ENCODE assay signal across 14 mouse cellular contexts in the genomic region with DNA sequence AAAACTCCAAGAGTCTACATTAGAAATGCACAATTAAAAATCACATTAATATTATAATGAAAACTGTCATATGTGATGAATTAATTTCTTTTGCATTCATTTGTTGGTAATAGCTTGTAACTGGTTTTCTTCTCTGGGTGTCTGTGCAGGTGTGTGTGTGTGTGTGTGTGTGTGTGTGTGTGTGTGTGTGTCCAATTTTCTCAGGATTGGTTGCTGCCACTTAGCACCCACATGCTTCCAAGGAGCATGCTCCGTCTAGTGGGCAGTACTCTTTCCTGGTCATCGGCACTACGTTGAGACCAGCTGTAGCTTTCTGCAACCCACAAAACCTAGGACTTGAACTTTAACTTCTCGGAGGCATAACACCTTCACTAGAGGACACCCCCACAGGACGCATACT. TPM values are rescaled to one million over a fixed set of nuclear protein-coding genes. Genes with fewer than 3 reads are reported as not detected.
DNase-seq lines count a peak whose midpoint lies in the region; ATAC-seq lines count a peak whose summit lies in the region.
"Had no signal": no experiment of that assay in that cellular context is flagged by ENCODE, and none has a peak within 500 bp of the region (broad histone marks: within the 10 kb centered on the region; RNA-seq: fewer than 3 reads in every experiment).

No protein-coding gene starts in this region.

- no peaks in the 10 kb centered on the region for H3K27me3 ChIP-seq in forebrain, embryonic 15.5 days
- H3K27me3 ChIP-seq in forebrain, embryonic 12.5 days, result no peaks in the 10 kb centered on the region
- no peaks in the 10 kb centered on the region for H3K27me3 ChIP-seq in intestine, embryonic 14.5 days (replicated peaks; ENCODE audit: control insufficient read depth, insufficient read depth, low read length)
- no peaks in the 10 kb centered on the region for H3K27me3 ChIP-seq in intestine, embryonic 16.5 days (replicated peaks; ENCODE audit: control insufficient read depth, insufficient read depth, low read length)
- no peaks in the 10 kb centered on the region for H3K27me3 ChIP-seq in midbrain, embryonic 13.5 days
- H3K27me3 ChIP-seq: heart, embryonic 13.5 days; Patski; stomach, embryonic 15.5 days had no signal

- H3K4me3 ChIP-seq in forebrain, embryonic 15.5 days, result no peak overlapping the region
- no peak overlapping the region for H3K4me3 ChIP-seq in forebrain, embryonic 12.5 days (replicated peaks)
- no peak overlapping the region for H3K4me3 ChIP-seq in intestine, embryonic 14.5 days (ENCODE audit: low read depth, low read length)
- no peak overlapping the region for H3K4me3 ChIP-seq in intestine, embryonic 16.5 days (ENCODE audit: low read length)
- no peak overlapping the region for H3K4me3 ChIP-seq in midbrain, embryonic 13.5 days (replicated peaks)
- H3K4me3 ChIP-seq: heart, adult 2 months; heart, embryonic 13.5 days; limb, embryonic 10.5 days; stomach, embryonic 15.5 days had no signal

- H3K9me3 ChIP-seq in forebrain, embryonic 15.5 days, result no peaks in the 10 kb centered on the region
- H3K9me3 ChIP-seq in forebrain, embryonic 12.5 days, result no peaks in the 10 kb centered on the region
- no peaks in the 10 kb centered on the region for H3K9me3 ChIP-seq in intestine, embryonic 14.5 days (ENCODE audit: control insufficient read depth, low read length)
- H3K9me3 ChIP-seq in intestine, embryonic 16.5 days (ENCODE audit: control insufficient read depth, low read length), result no peaks in the 10 kb centered on the region
- H3K9me3 ChIP-seq in midbrain, embryonic 13.5 days, result no peaks in the 10 kb centered on the region
- H3K9me3 ChIP-seq: heart, embryonic 13.5 days; limb, embryonic 10.5 days; stomach, embryonic 15.5 days had no signal

- DNase-seq in intestine, embryonic 14.5 days (ENCODE audit: low spot score), result no peak
- DNase-seq in CD4-positive, CD25-positive, alpha-beta regulatory T cell, adult 2 months (ENCODE audit: low read depth, low spot score), result peak; percentile 4
- DNase-seq in frontal cortex, postnatal 10 days (ENCODE audit: low spot score in 2 of 2), result no peak
- DNase-seq in testis, postnatal 10 days (ENCODE audit: low spot score), result no peak

- no peak overlapping the region for H3K4me2 ChIP-seq in forebrain, embryonic 15.5 days (replicated peaks)
- H3K4me2 ChIP-seq in forebrain, embryonic 12.5 days, result no peak overlapping the region
- no peak overlapping the region for H3K4me2 ChIP-seq in intestine, embryonic 14.5 days (ENCODE audit: low read length)
- no peak overlapping the region for H3K4me2 ChIP-seq in intestine, embryonic 16.5 days (ENCODE audit: low read depth, low read length)
- H3K4me2 ChIP-seq in midbrain, embryonic 13.5 days (replicated peaks), result no peak overlapping the region
- H3K4me2 ChIP-seq: heart, embryonic 13.5 days; stomach, embryonic 15.5 days had no signal

- peak; percentile 46; the same call in 1 of the 2 replicates for ATAC-seq in forebrain, embryonic 15.5 days (replicated peaks)
- ATAC-seq in forebrain, embryonic 12.5 days (ENCODE audit: low FRiP score), result no peak
- 0 out of 2 replicates have a peak, but pooled peaks have one; percentile 59 for ATAC-seq in intestine, embryonic 14.5 days (replicated peaks; ENCODE audit: low FRiP score, low TSS enrichment, low read depth)
- no peak for ATAC-seq in intestine, embryonic 16.5 days
- ATAC-seq in midbrain, embryonic 13.5 days, result 0 out of 2 replicates have a peak, but pooled peaks have one; percentile 62
- ATAC-seq: Patski had no signal

- peaks cover 59% of the 10 kb centered on the region for H3K36me3 ChIP-seq in forebrain, embryonic 15.5 days
- H3K36me3 ChIP-seq in forebrain, embryonic 12.5 days (replicated peaks), result peaks cover 80% of the 10 kb centered on the region
- H3K36me3 ChIP-seq in intestine, embryonic 14.5 days (ENCODE audit: control insufficient read depth, insufficient read depth, low read length), result peaks cover 78% of the 10 kb centered on the region
- H3K36me3 ChIP-seq in intestine, embryonic 16.5 days (ENCODE audit: control insufficient read depth, insufficient read depth, low read length), result peaks cover 26% of the 10 kb centered on the region
- H3K36me3 ChIP-seq in midbrain, embryonic 13.5 days, result peaks cover 76% of the 10 kb centered on the region

- no peak overlapping the region for H3K27ac ChIP-seq in forebrain, embryonic 15.5 days (replicated peaks)
- H3K27ac ChIP-seq in forebrain, embryonic 12.5 days, result no peak overlapping the region
- H3K27ac ChIP-seq in intestine, embryonic 14.5 days (ENCODE audit: low read depth), result no peak overlapping the region
- H3K27ac ChIP-seq in intestine, embryonic 16.5 days (ENCODE audit: low read length), result no peak overlapping the region
- H3K27ac ChIP-seq in midbrain, embryonic 13.5 days, result no peak overlapping the region
- H3K27ac ChIP-seq: heart, adult 2 months; heart, embryonic 13.5 days; limb, embryonic 10.5 days; stomach, embryonic 15.5 days had no signal

- no peaks in the 10 kb centered on the region for H3K4me1 ChIP-seq in forebrain, embryonic 15.5 days
- H3K4me1 ChIP-seq in forebrain, embryonic 12.5 days, result no peaks in the 10 kb centered on the region
- peaks cover 3% of the 10 kb centered on the region; the same call in 1 of the 2 replicates for H3K4me1 ChIP-seq in intestine, embryonic 14.5 days (replicated peaks; ENCODE audit: control insufficient read depth, insufficient read depth, low read length)
- peaks cover 2% of the 10 kb centered on the region for H3K4me1 ChIP-seq in intestine, embryonic 16.5 days (ENCODE audit: control insufficient read depth, insufficient read depth, low read length)
- H3K4me1 ChIP-seq in midbrain, embryonic 13.5 days (replicated peaks), result no peaks in the 10 kb centered on the region
- H3K4me1 ChIP-seq: heart, embryonic 13.5 days had no signal

- no peak overlapping the region for H3K9ac ChIP-seq in forebrain, embryonic 15.5 days (replicated peaks)
- no peak overlapping the region for H3K9ac ChIP-seq in forebrain, embryonic 12.5 days
- no peak overlapping the region for H3K9ac ChIP-seq in intestine, embryonic 14.5 days (ENCODE audit: low read length)
- no peak overlapping the region for H3K9ac ChIP-seq in intestine, embryonic 16.5 days (ENCODE audit: low read depth, low read length)
- no peak overlapping the region for H3K9ac ChIP-seq in midbrain, embryonic 13.5 days (replicated peaks)
- H3K9ac ChIP-seq: heart, embryonic 13.5 days; liver, postnatal 0 days; stomach, embryonic 15.5 days had no signal

- WGBS in forebrain, embryonic 15.5 days, result 91% methylated on average over 5 of the region's 5 CpGs
- 90% methylated on average over 5 of the region's 5 CpGs for WGBS in forebrain, embryonic 12.5 days
- WGBS in intestine, embryonic 14.5 days, result 88% methylated on average over 5 of the region's 5 CpGs
- WGBS in intestine, embryonic 16.5 days, result 91% methylated on average over 5 of the region's 5 CpGs
- 95% methylated on average over 5 of the region's 5 CpGs for WGBS in midbrain, embryonic 13.5 days

RNA-seq across cellular contexts. Expression of a gene that starts 27.9 kb away (rescaled TPM):
- 65.4 and 69.0 TPM in 2 replicates for polyA plus RNA-seq in forebrain, embryonic 15.5 days (2015; fragmentation: Nextera tagmentation; extraction: Ambion mirVana)
- 93.8 and 103 TPM in 2 replicates for polyA plus RNA-seq in forebrain, embryonic 12.5 days (2016; fragmentation: Nextera tagmentation; extraction: Ambion mirVana)
- 112 and 117 TPM in 2 replicates for polyA plus RNA-seq in intestine, embryonic 14.5 days (2014; fragmentation: Nextera tagmentation; extraction: Ambion mirVana)
- polyA plus RNA-seq in intestine, embryonic 16.5 days (2015; fragmentation: Nextera tagmentation; extraction: Ambion mirVana), result 169 and 195 TPM in 2 replicates
- polyA plus RNA-seq in midbrain, embryonic 13.5 days (2015; fragmentation: Nextera tagmentation; extraction: Ambion mirVana), result 80.8 and 81.4 TPM in 2 replicates

RNA-seq across cellular contexts. Expression of a gene that starts 45.6 kb away (rescaled TPM):
- polyA plus RNA-seq in forebrain, embryonic 15.5 days (2015; fragmentation: Nextera tagmentation; extraction: Ambion mirVana), result not detected in 2 replicates
- polyA plus RNA-seq in forebrain, embryonic 12.5 days (2016; fragmentation: Nextera tagmentation; extraction: Ambion mirVana), result 0.60 TPM in 2 replicates
- 0.08 and 0.46 TPM in 2 replicates for polyA plus RNA-seq in intestine, embryonic 14.5 days (2014; fragmentation: Nextera tagmentation; extraction: Ambion mirVana)
- 0.15 and 0.22 TPM in 2 replicates for polyA plus RNA-seq in intestine, embryonic 16.5 days (2015; fragmentation: Nextera tagmentation; extraction: Ambion mirVana)
- not detected in 2 replicates for polyA plus RNA-seq in midbrain, embryonic 13.5 days (2015; fragmentation: Nextera tagmentation; extraction: Ambion mirVana)
- polyA plus RNA-seq: heart, embryonic 13.5 days; liver, postnatal 0 days; Patski had no signal

Comparison
In these comparisons a context has a peak if more than half of its experiments do, and no peak if none do; other contexts are left out.
1. ATAC-seq: peak in forebrain, embryonic 15.5 days (single experiment), intestine, embryonic 14.5 days (single experiment) and midbrain, embryonic 13.5 days (single experiment); none in forebrain, embryonic 12.5 days (single experiment) and intestine, embryonic 16.5 days (single experiment).